Mouse (Mus musculus) mouse embryonic stem cell (cell line): ENCODE results near the gene Cast.

Source experiments
- in situ Hi-C, 2 experiments: fragments of 300-500 bp; cut with MboI; formaldehyde crosslinking; loops; 1 replicate in 1 of 2; 3 replicates in 1 of 2; pipeline ENCODE4 v1.14.3; 2019 to 2020; ENCODE audit warnings: low sequenced_read_pairs in 2 of 2, low pct_unique_long_range_greater_than_20kb in 1 of 2, mixed read lengths in 1 of 2; ENCODE audit not compliant: unreplicated experiment in 1 of 2

Cast gene

GRCm38 (mm10) chr13:74808152-74808929 is at the start of gene Cast:
Gene Cast, minus strand, starts transcription at chr13:74808810.
- in situ Hi-C loops = no loop called here

GRCm38 (mm10) chr13:74854338-74855047 is 45.9 kb upstream of the Cast start:
- in situ Hi-C loops = no loop called here

- in situ Hi-C loops = no loop called here
Observed at GRCm38 (mm10) chr13:74850823-74851222, 42.2 kb upstream of the Cast start.

GRCm38 (mm10) chr13:74845886-74846285 is 37.3 kb upstream of the Cast start:
- in situ Hi-C loops = no loop called here

- in situ Hi-C loops = no loop called here
Observed at GRCm38 (mm10) chr13:74834543-74834942, 25.9 kb upstream of the Cast start.

GRCm38 (mm10) chr13:74822095-74822494 is 13.5 kb upstream of the Cast start:
- in situ Hi-C loops = no loop called here

GRCm38 (mm10) chr13:74815753-74816152 is 7.1 kb upstream of the Cast start:
- in situ Hi-C loops = no loop called here

GRCm38 (mm10) chr13:74807446-74808151 is 1.0 kb downstream of the Cast start:
- in situ Hi-C loops = no loop called here

- in situ Hi-C loops = no loop called here
Observed at GRCm38 (mm10) chr13:74806934-74807333, 1.7 kb downstream of the Cast start.

GRCm38 (mm10) chr13:74794435-74794834 is 14.2 kb downstream of the Cast start:
- in situ Hi-C loops = no loop called here

- in situ Hi-C loops = no loop called here
Observed at GRCm38 (mm10) chr13:74787681-74788080, 20.9 kb downstream of the Cast start.

GRCm38 (mm10) chr13:74772151-74772550 is 36.5 kb downstream of the Cast start:
- in situ Hi-C loops = no loop called here

- in situ Hi-C loops = no loop called here
Observed at GRCm38 (mm10) chr13:74770480-74770879, 38.1 kb downstream of the Cast start.

GRCm38 (mm10) chr13:74769871-74770270 is 38.7 kb downstream of the Cast start:
- in situ Hi-C loops = no loop called here

- in situ Hi-C loops = no loop called here
Observed at GRCm38 (mm10) chr13:74767186-74767585, 41.4 kb downstream of the Cast start.

GRCm38 (mm10) chr13:74762741-74763140 is 45.9 kb downstream of the Cast start:
- in situ Hi-C loops = no loop called here

- in situ Hi-C loops = no loop called here
Observed at GRCm38 (mm10) chr13:74759152-74759551, 49.5 kb downstream of the Cast start.

- in situ Hi-C loops = no loop called here
Observed at GRCm38 (mm10) chr13:74743219-74743618, 65.4 kb downstream of the Cast start.

GRCm38 (mm10) chr13:74736396-74736795 is 72.2 kb downstream of the Cast start:
- in situ Hi-C loops = no loop called here
